Mouse (Mus musculus): ENCODE measurements around the gene 1500015O10Rik.

Gene 1500015O10Rik

GRCm38 (mm10) chr1:43776106-43776505 is 45.7 kb downstream of the 1500015O10Rik start:
- DNase-seq, result no peak

GRCm38 (mm10) chr1:43781195-43781594 is 50.8 kb downstream of the 1500015O10Rik start:
- no peak for DNase-seq

- no peak for DNase-seq
These were observed 51.3 kb downstream of the 1500015O10Rik start for GRCm38 (mm10) chr1:43781672-43782071.

GRCm38 (mm10) chr1:43782680-43783079 is 52.3 kb downstream of the 1500015O10Rik start:
- DNase-seq, result no peak

- DNase-seq, result no peak
These were observed 52.8 kb downstream of the 1500015O10Rik start for GRCm38 (mm10) chr1:43783186-43783585.

- DNase-seq, result no peak
These were observed 54.9 kb downstream of the 1500015O10Rik start for GRCm38 (mm10) chr1:43785316-43785715.

- DNase-seq, result no peak
These were observed 56.3 kb downstream of the 1500015O10Rik start for GRCm38 (mm10) chr1:43786711-43787110.

- no peak for DNase-seq
These were observed 59.4 kb downstream of the 1500015O10Rik start for GRCm38 (mm10) chr1:43789765-43790164.

Measured in kidney, adult 18-20 months (tissue).